Mouse (Mus musculus): ENCODE measurements around the gene Arel1. TPM values are rescaled to one million over a fixed set of nuclear protein-coding genes. Genes with fewer than 3 reads are reported as not detected.

Gene Arel1
- polyA plus RNA-seq, 1 experiment from 2014 or later = 35.5 TPM

Other genes with a start within 250 kb of the Arel1 start
- gene Npc2, start 197.7 kb downstream of the Arel1 start, polyA plus RNA-seq (2015; fragmentation: Nextera tagmentation; extraction: Ambion mirVana) = 80.7 and 87.5 TPM in 2 replicates
- gene Isca2, start 197.6 kb downstream of the Arel1 start, polyA plus RNA-seq (2015; fragmentation: Nextera tagmentation; extraction: Ambion mirVana) = 125 and 144 TPM in 2 replicates
- 0.15 and 0.33 TPM in 2 replicates for gene Ltbp2, start 94.4 kb downstream of the Arel1 start, polyA plus RNA-seq (2015; fragmentation: Nextera tagmentation; extraction: Ambion mirVana)
- 117 and 118 TPM in 2 replicates for gene Fcf1, start within 50 bp of the Arel1 start, polyA plus RNA-seq (2015; fragmentation: Nextera tagmentation; extraction: Ambion mirVana)
- gene Ylpm1, start 25.4 kb upstream of the Arel1 start, polyA plus RNA-seq (2015; fragmentation: Nextera tagmentation; extraction: Ambion mirVana) = 37.3 and 39.8 TPM in 2 replicates
- gene Prox2, start 139.9 kb upstream of the Arel1 start, polyA plus RNA-seq (2015; fragmentation: Nextera tagmentation; extraction: Ambion mirVana) = 1.7 and 1.8 TPM in 2 replicates
- 96.3 and 99.7 TPM in 2 replicates for gene Dlst, start 139.9 kb upstream of the Arel1 start, polyA plus RNA-seq (2015; fragmentation: Nextera tagmentation; extraction: Ambion mirVana)
- gene Rps6kl1, start 180.4 kb upstream of the Arel1 start, polyA plus RNA-seq (2015; fragmentation: Nextera tagmentation; extraction: Ambion mirVana) = 19.8 and 22.2 TPM in 2 replicates
- 6.2 and 6.3 TPM in 2 replicates for gene Pgf, start 206.9 kb upstream of the Arel1 start, polyA plus RNA-seq (2015; fragmentation: Nextera tagmentation; extraction: Ambion mirVana)
- 81.9 and 84.3 TPM in 2 replicates for gene Eif2b2, start 248.6 kb upstream of the Arel1 start, polyA plus RNA-seq (2015; fragmentation: Nextera tagmentation; extraction: Ambion mirVana)